Comparison of ENCODE assay signal across 8 mouse cellular contexts in genomic region chr6:13839345-13840054, GRCm38 (mm10). TPM values are rescaled to one million over a fixed set of nuclear protein-coding genes. Genes with fewer than 3 reads are reported as not detected.
DNase-seq lines count a peak whose midpoint lies in the region; ATAC-seq and TF ChIP-seq lines count a peak whose summit lies in the region.

TSS of gene Gpr85 (minus strand) at chr6:13839942.

- no peak for ATAC-seq in erythroblast, adult 5-6 weeks (replicated peaks; ENCODE audit: low FRiP score, poor library complexity, severe bottlenecking)
- peak; percentile 5; the same call in 1 of the 2 replicates for ATAC-seq in hindbrain, embryonic 12.5 days (ENCODE audit: low FRiP score)
- ATAC-seq in limb, embryonic 13.5 days (ENCODE audit: low FRiP score, low read depth): no peak

- H3K9me3 ChIP-seq in erythroblast, embryonic 14.5 days (ENCODE audit: control insufficient read depth, low read length): no peaks in the 10 kb centered on the region
- no peaks in the 10 kb centered on the region for H3K9me3 ChIP-seq in E14TG2a.4 (ENCODE audit: low read length)
- H3K9me3 ChIP-seq in hindbrain, embryonic 12.5 days (replicated peaks): no peaks in the 10 kb centered on the region
- H3K9me3 ChIP-seq in limb, embryonic 13.5 days: no peaks in the 10 kb centered on the region

- H3K4me2 ChIP-seq in hindbrain, embryonic 12.5 days (replicated peaks): peak within 1 kb of the TSS; percentile 69
- H3K4me2 ChIP-seq in limb, embryonic 13.5 days (replicated peaks): peak within 1 kb of the TSS; percentile 86

- peak within 1 kb of the TSS; percentile 45 for H3K4me3 ChIP-seq in erythroblast, embryonic 14.5 days (replicated peaks)
- peak within 1 kb of the TSS; percentile 80 for H3K4me3 ChIP-seq in E14TG2a.4 (replicated peaks; ENCODE audit: low read length)
- peak within 1 kb of the TSS; percentile 60 for H3K4me3 ChIP-seq in hindbrain, embryonic 12.5 days
- H3K4me3 ChIP-seq in limb, embryonic 13.5 days: peak within 1 kb of the TSS; percentile 68

- H3K4me1 ChIP-seq in erythroblast, embryonic 14.5 days (ENCODE audit: control insufficient read depth): no peaks in the 10 kb centered on the region
- H3K4me1 ChIP-seq in E14TG2a.4 (replicated peaks; ENCODE audit: low read depth, low read length): peaks cover 13% of the 10 kb centered on the region
- H3K4me1 ChIP-seq in hindbrain, embryonic 12.5 days: peaks cover 10% of the 10 kb centered on the region
- H3K4me1 ChIP-seq in limb, embryonic 13.5 days: no peaks in the 10 kb centered on the region

- peak within 1 kb of the TSS; percentile 96 for H3K27ac ChIP-seq in hindbrain, embryonic 12.5 days
- peak within 1 kb of the TSS; percentile 76 for H3K27ac ChIP-seq in limb, embryonic 13.5 days

- no peak for TF ChIP-seq CTCF in E14TG2a.4 (conservative IDR thresholded peaks at IDR 0.05; ENCODE audit: low read length)

- WGBS in hindbrain, embryonic 12.5 days: 40% methylated on average over 18 of the region's 18 CpGs
- WGBS in limb, embryonic 13.5 days: 45% methylated on average over 18 of the region's 18 CpGs

- H3K36me3 ChIP-seq in erythroblast, embryonic 14.5 days (ENCODE audit: control insufficient read depth): no peaks in the 10 kb centered on the region
- no peaks in the 10 kb centered on the region for H3K36me3 ChIP-seq in E14TG2a.4 (ENCODE audit: insufficient read depth, low read length)
- H3K36me3 ChIP-seq in hindbrain, embryonic 12.5 days: no peaks in the 10 kb centered on the region
- no peaks in the 10 kb centered on the region for H3K36me3 ChIP-seq in limb, embryonic 13.5 days

- H3K9ac ChIP-seq in hindbrain, embryonic 12.5 days: peak within 1 kb of the TSS; percentile 80
- H3K9ac ChIP-seq in limb, embryonic 13.5 days: peak within 1 kb of the TSS; percentile 84

- DNase-seq in embryo, embryonic 11.5 days (ENCODE audit: low read depth, low spot score): peak; percentile 11
- peak; percentile 50 for DNase-seq in retina, postnatal 1 day
- DNase-seq in thymus, postnatal 14 days: no peak

- peaks cover 42% of the 10 kb centered on the region for H3K27me3 ChIP-seq in erythroblast, embryonic 14.5 days (ENCODE audit: control insufficient read depth)
- peaks cover 31% of the 10 kb centered on the region for H3K27me3 ChIP-seq in E14TG2a.4 (ENCODE audit: insufficient read depth, low read length)
- no peaks in the 10 kb centered on the region for H3K27me3 ChIP-seq in hindbrain, embryonic 12.5 days
- peaks cover 13% of the 10 kb centered on the region for H3K27me3 ChIP-seq in limb, embryonic 13.5 days

RNA-seq across cellular contexts. Expression of gene Gpr85, which starts in this region (rescaled TPM):
- polyA plus RNA-seq in erythroblast, embryonic 14.5 days (2012): not detected in 2 replicates
- 0.19 TPM in 1 of 2 replicates, not detected in the other for total RNA-seq in erythroblast, adult 5-6 weeks (2015; ENCODE audit: low replicate concordance)
- not detected in 2 replicates for total RNA-seq in erythroblast, adult 5-6 weeks (2017; ENCODE audit: low replicate concordance)
- 36.2 and 42.5 TPM in 2 replicates for polyA plus RNA-seq in hindbrain, embryonic 12.5 days (2016; fragmentation: Nextera tagmentation; extraction: Ambion mirVana)
- polyA plus RNA-seq in limb, embryonic 13.5 days (2015; fragmentation: Nextera tagmentation; extraction: Ambion mirVana): 7.4 and 7.8 TPM in 2 replicates
